ENCODE assay signal across 22 mouse cellular contexts in genomic region chr15:79011550-79011949, GRCm38 (mm10). TPM values are rescaled to one million over a fixed set of nuclear protein-coding genes. Genes with fewer than 3 reads are reported as not detected.
DNase-seq lines count a peak whose midpoint lies in the region; ATAC-seq lines count a peak whose summit lies in the region.
"Had no signal": no experiment of that assay in that cellular context is flagged by ENCODE, and none has a peak within 500 bp of the region (broad histone marks: within the 10 kb centered on the region; RNA-seq: fewer than 3 reads in every experiment).

No protein-coding gene starts in this region.

- H3K36me3 ChIP-seq in heart, embryonic 10.5 days, result peaks cover 6% of the 10 kb centered on the region
- H3K36me3 ChIP-seq in kidney, embryonic 16.5 days (ENCODE audit: insufficient read depth, low read length), result peaks cover 3% of the 10 kb centered on the region; the same call in 1 of the 2 replicates
- H3K36me3 ChIP-seq in neural tube, embryonic 12.5 days, result peaks cover 8% of the 10 kb centered on the region
- H3K36me3 ChIP-seq: midbrain, embryonic 15.5 days had no signal

- H3K27me3 ChIP-seq in heart, embryonic 10.5 days (ENCODE audit: insufficient read depth, poor library complexity, severe bottlenecking), result 0 out of 2 replicates have a peak, but pooled peaks cover 4% of the 10 kb centered on the region
- H3K27me3 ChIP-seq in kidney, embryonic 16.5 days (ENCODE audit: insufficient read depth, low read length), result no peaks in the 10 kb centered on the region
- H3K27me3 ChIP-seq in neural tube, embryonic 12.5 days (replicated peaks), result no peaks in the 10 kb centered on the region
- H3K27me3 ChIP-seq: midbrain, embryonic 15.5 days had no signal

- 47% methylated on average over 10 of the region's 10 CpGs for WGBS in heart, embryonic 10.5 days
- 48% methylated on average over 10 of the region's 10 CpGs for WGBS in kidney, embryonic 16.5 days
- WGBS in neural tube, embryonic 12.5 days, result 31% methylated on average over 10 of the region's 10 CpGs

- 0 out of 2 replicates have a peak overlapping the region, but pooled peaks have one; percentile 19 for H3K27ac ChIP-seq in heart, embryonic 10.5 days
- 0 out of 2 replicates have a peak overlapping the region, but pooled peaks have one; percentile 35 for H3K27ac ChIP-seq in kidney, embryonic 16.5 days (ENCODE audit: low read length)
- H3K27ac ChIP-seq in neural tube, embryonic 12.5 days, result no peak overlapping the region
- H3K27ac ChIP-seq: limb, embryonic 10.5 days; midbrain, embryonic 15.5 days had no signal

- no peak for DNase-seq in heart, embryonic 10.5 days (ENCODE audit: low spot score)
- DNase-seq in heart, adult 11 months, result no peak
- no peak for DNase-seq in kidney, adult 8-10 months
- peak; percentile 53 for DNase-seq in embryo, embryonic 11 days
- no peak for DNase-seq in urinary bladder, postnatal 25 days (ENCODE audit: low spot score)
- DNase-seq: adrenal gland, postnatal 36 days; B cell, adult 2 months; cerebellum, adult 2 months; gastrocnemius, postnatal 14 days; kidney, adult 18-20 months; liver, postnatal 0 days; lung, postnatal 10 days; thymus, postnatal 25 days had no signal

- ATAC-seq in kidney, embryonic 16.5 days (ENCODE audit: low FRiP score, low TSS enrichment), result no peak
- no peak for ATAC-seq in neural tube, embryonic 12.5 days (ENCODE audit: low FRiP score, low read depth)
- ATAC-seq: hindbrain, embryonic 16.5 days; liver, postnatal 0 days; midbrain, embryonic 15.5 days had no signal

- peaks cover 33% of the 10 kb centered on the region for H3K4me1 ChIP-seq in heart, embryonic 10.5 days
- H3K4me1 ChIP-seq in kidney, embryonic 16.5 days (ENCODE audit: insufficient read depth, low read length), result peaks cover 5% of the 10 kb centered on the region
- H3K4me1 ChIP-seq in neural tube, embryonic 12.5 days, result peaks cover 26% of the 10 kb centered on the region
- H3K4me1 ChIP-seq: midbrain, embryonic 15.5 days had no signal

- H3K4me3 ChIP-seq in heart, embryonic 10.5 days, result no peak overlapping the region
- H3K4me3 ChIP-seq in kidney, embryonic 16.5 days (ENCODE audit: low read length), result no peak overlapping the region
- H3K4me3 ChIP-seq in neural tube, embryonic 12.5 days, result no peak overlapping the region
- H3K4me3 ChIP-seq: limb, embryonic 10.5 days; midbrain, embryonic 15.5 days had no signal

- H3K4me2 ChIP-seq in kidney, embryonic 16.5 days (replicated peaks; ENCODE audit: low read depth, low read length), result no peak overlapping the region
- 0 out of 2 replicates have a peak overlapping the region, but pooled peaks have one; percentile 2 for H3K4me2 ChIP-seq in neural tube, embryonic 12.5 days (replicated peaks)
- H3K4me2 ChIP-seq: midbrain, embryonic 15.5 days had no signal

- H3K9me3 ChIP-seq in heart, embryonic 10.5 days, result no peaks in the 10 kb centered on the region
- H3K9me3 ChIP-seq in kidney, embryonic 16.5 days (ENCODE audit: low read length), result no peaks in the 10 kb centered on the region
- no peaks in the 10 kb centered on the region for H3K9me3 ChIP-seq in neural tube, embryonic 12.5 days
- H3K9me3 ChIP-seq: limb, embryonic 10.5 days; midbrain, embryonic 15.5 days had no signal

- H3K9ac ChIP-seq in kidney, embryonic 16.5 days (replicated peaks; ENCODE audit: low read length), result 0 out of 2 replicates have a peak overlapping the region, but pooled peaks have one; percentile 6
- H3K9ac ChIP-seq in neural tube, embryonic 12.5 days, result no peak overlapping the region
- H3K9ac ChIP-seq: liver, postnatal 0 days; midbrain, embryonic 15.5 days had no signal

RNA-seq across cellular contexts. Expression of gene H1f0, which starts 16.7 kb away (rescaled TPM):
- polyA plus RNA-seq in heart, embryonic 10.5 days (2016; fragmentation: Nextera tagmentation; extraction: Ambion mirVana), result 195 and 250 TPM in 2 replicates
- 521 and 528 TPM in 2 replicates for polyA plus RNA-seq in kidney, embryonic 16.5 days (2015; fragmentation: Nextera tagmentation; extraction: Ambion mirVana)
- 487 and 528 TPM in 2 replicates for polyA plus RNA-seq in neural tube, embryonic 12.5 days (2016; fragmentation: Nextera tagmentation; extraction: Ambion mirVana)

RNA-seq across cellular contexts. Expression of gene Galr3, which starts 30.1 kb away (rescaled TPM):
- 0.26 TPM in 1 of 2 replicates, not detected in the other for polyA plus RNA-seq in heart, embryonic 10.5 days (2016; fragmentation: Nextera tagmentation; extraction: Ambion mirVana)
- polyA plus RNA-seq in kidney, embryonic 16.5 days (2015; fragmentation: Nextera tagmentation; extraction: Ambion mirVana), result not detected in 2 replicates
- polyA plus RNA-seq in neural tube, embryonic 12.5 days (2016; fragmentation: Nextera tagmentation; extraction: Ambion mirVana), result not detected in 2 replicates
- polyA plus RNA-seq: embryonic facial prominence, embryonic 14.5 days; heart, postnatal 0 days; liver, adult 2 months; midbrain, embryonic 15.5 days; testis, adult 2 months had no signal

RNA-seq across cellular contexts. Expression of gene Ankrd54, which starts 51.1 kb away (rescaled TPM):
- polyA plus RNA-seq in heart, embryonic 10.5 days (2016; fragmentation: Nextera tagmentation; extraction: Ambion mirVana), result 34.8 and 48.7 TPM in 2 replicates
- 51.7 and 52.5 TPM in 2 replicates for polyA plus RNA-seq in kidney, embryonic 16.5 days (2015; fragmentation: Nextera tagmentation; extraction: Ambion mirVana)
- 62.5 and 64.2 TPM in 2 replicates for polyA plus RNA-seq in neural tube, embryonic 12.5 days (2016; fragmentation: Nextera tagmentation; extraction: Ambion mirVana)
